Mouse (Mus musculus) spleen, adult 18-20 months (tissue): Measurements from ENCODE around the gene Prdx1.

Source experiments
- DNase-seq, 2 experiments: peaks; one replicate each; pipeline ENCODE4 v3.0.0; 2022; ENCODE audit warnings: mixed read lengths in 2 of 2

The Prdx1 gene

GRCm38 (mm10) chr4:116731077-116731476, 45.7 kb downstream of the Prdx1 start:
- no peak for DNase-seq

GRCm38 (mm10) chr4:116732355-116732754, 47.0 kb downstream of the Prdx1 start:
- no peak for DNase-seq

GRCm38 (mm10) chr4:116734996-116735395, 49.7 kb downstream of the Prdx1 start:
- DNase-seq, result no peak

DNA sequence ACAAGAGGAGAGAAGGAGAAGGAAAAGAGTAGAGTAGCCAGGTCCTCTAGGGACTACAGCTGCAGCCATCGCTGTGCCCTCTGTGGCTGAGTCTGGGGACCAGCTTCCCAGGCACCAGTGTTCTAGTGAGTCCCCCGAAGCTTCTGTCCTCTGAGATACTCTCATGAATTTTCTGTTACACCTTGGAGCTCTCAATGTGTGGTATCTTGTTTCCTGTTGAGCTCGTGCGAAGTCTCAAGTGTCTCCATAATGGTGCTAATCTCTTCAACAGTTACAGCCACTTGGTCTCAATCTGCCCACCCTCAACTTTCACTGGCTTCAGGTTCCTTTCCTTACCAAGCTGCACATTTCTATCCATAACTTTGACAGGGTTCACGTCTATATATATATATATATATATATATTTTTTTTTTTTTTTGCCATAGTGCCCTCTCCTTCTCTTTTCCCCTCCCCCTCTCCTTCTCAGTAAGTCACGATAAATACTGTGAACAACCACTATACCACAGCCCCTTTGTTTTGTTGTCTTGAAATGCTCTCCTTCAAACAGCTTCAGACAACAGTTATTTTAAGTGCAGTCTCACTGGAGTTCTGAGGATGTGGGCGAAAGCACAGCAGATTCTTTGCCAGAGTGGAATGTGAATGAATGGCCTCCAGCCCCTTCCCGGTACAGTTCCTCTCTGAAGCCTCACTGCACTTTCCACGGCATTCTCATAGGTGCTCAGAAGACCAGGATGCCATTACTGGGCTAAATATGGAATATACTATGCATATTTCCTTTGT, 53.8 kb downstream of the Prdx1 start:
- no peak for DNase-seq

GRCm38 (mm10) chr4:116749750-116750149, 64.4 kb downstream of the Prdx1 start:
- DNase-seq, result no peak
